ENCODE assay signal across 8 mouse cellular contexts in genomic region chr10:44456757-44457595, GRCm38 (mm10).
A peak's percentile ranks its signal among the peaks of the same experiment; 100 is the strongest.
DNase-seq lines count a peak whose midpoint lies in the region; ATAC-seq and TF ChIP-seq lines count a peak whose summit lies in the region.

No protein-coding gene starts in this region.

- peaks cover 5% of the 10 kb centered on the region for H3K4me1 ChIP-seq in testis, adult 2 months (ENCODE audit: control insufficient read depth, insufficient read depth, low read length)
- peaks cover 10% of the 10 kb centered on the region; the same call in 1 of the 2 replicates for H3K4me1 ChIP-seq in forebrain, embryonic 11.5 days (replicated peaks; ENCODE audit: control insufficient read depth, insufficient read depth, low read length)
- H3K4me1 ChIP-seq in hindbrain, embryonic 13.5 days (replicated peaks), result peaks cover 23% of the 10 kb centered on the region
- peaks cover 33% of the 10 kb centered on the region for H3K4me1 ChIP-seq in liver, embryonic 12.5 days
- H3K4me1 ChIP-seq in neural tube, embryonic 14.5 days (ENCODE audit: control insufficient read depth, insufficient read depth, low read length), result peaks cover 11% of the 10 kb centered on the region

- no peak for TF ChIP-seq CTCF in testis, adult 2 months (IDR thresholded peaks at IDR 0.05; ENCODE audit: control insufficient read depth, insufficient read depth, insufficient replicate concordance, low read depth, low read length)

- no peak for DNase-seq in testis, postnatal 10 days (ENCODE audit: low spot score)
- peak; percentile 70 for DNase-seq in forebrain, embryonic 11.5 days (ENCODE audit: low spot score)
- DNase-seq in layer of hippocampus, adult 18-20 months (ENCODE audit: low spot score in 2 of 2), result no peak
- DNase-seq in right cerebral cortex, postnatal 36 days (ENCODE audit: low spot score in 2 of 2), result no peak

- H3K9ac ChIP-seq in forebrain, embryonic 11.5 days (ENCODE audit: low read length), result peak overlapping the region; percentile 31; the same call in 1 of the 2 replicates
- H3K9ac ChIP-seq in hindbrain, embryonic 13.5 days, result peak overlapping the region; percentile 49; the same call in 1 of the 2 replicates
- peak overlapping the region; percentile 19; the same call in 1 of the 2 replicates for H3K9ac ChIP-seq in liver, embryonic 12.5 days
- no peak overlapping the region for H3K9ac ChIP-seq in neural tube, embryonic 14.5 days (replicated peaks; ENCODE audit: low read depth, low read length)

- WGBS in forebrain, embryonic 11.5 days, result 1% methylated on average over 31 of the region's 31 CpGs
- WGBS in hindbrain, embryonic 13.5 days, result 1% methylated on average over 31 of the region's 31 CpGs
- 6% methylated on average over 31 of the region's 31 CpGs for WGBS in liver, embryonic 12.5 days (ENCODE audit: insufficient replicate concordance)
- WGBS in neural tube, embryonic 14.5 days, result 3% methylated on average over 31 of the region's 31 CpGs

- H3K27ac ChIP-seq in testis, adult 2 months (ENCODE audit: control insufficient read depth, insufficient read depth, low read depth, low read length), result no peak overlapping the region
- no peak overlapping the region for H3K27ac ChIP-seq in forebrain, embryonic 11.5 days (ENCODE audit: low read depth, low read length)
- no peak overlapping the region for H3K27ac ChIP-seq in hindbrain, embryonic 13.5 days
- no peak overlapping the region for H3K27ac ChIP-seq in liver, embryonic 12.5 days
- H3K27ac ChIP-seq in neural tube, embryonic 14.5 days (ENCODE audit: low read depth, low read length), result no peak overlapping the region

- H3K36me3 ChIP-seq in testis, adult 2 months (ENCODE audit: control insufficient read depth, insufficient read depth, low read length), result no peaks in the 10 kb centered on the region
- H3K36me3 ChIP-seq in forebrain, embryonic 11.5 days (ENCODE audit: control insufficient read depth, insufficient read depth, low read length), result no peaks in the 10 kb centered on the region
- no peaks in the 10 kb centered on the region for H3K36me3 ChIP-seq in hindbrain, embryonic 13.5 days
- H3K36me3 ChIP-seq in liver, embryonic 12.5 days, result no peaks in the 10 kb centered on the region
- no peaks in the 10 kb centered on the region for H3K36me3 ChIP-seq in neural tube, embryonic 14.5 days (ENCODE audit: control insufficient read depth, insufficient read depth, low read length)

- H3K4me3 ChIP-seq in testis, adult 2 months (ENCODE audit: control insufficient read depth, low read depth, low read length), result peak overlapping the region; percentile 66
- H3K4me3 ChIP-seq in forebrain, embryonic 11.5 days (ENCODE audit: low read depth, low read length), result peak overlapping the region; percentile 55
- H3K4me3 ChIP-seq in hindbrain, embryonic 13.5 days, result peak overlapping the region; percentile 66
- peak overlapping the region; percentile 66 for H3K4me3 ChIP-seq in liver, embryonic 12.5 days
- H3K4me3 ChIP-seq in neural tube, embryonic 14.5 days (ENCODE audit: low read depth, low read length), result peak overlapping the region; percentile 56

- H3K27me3 ChIP-seq in testis, adult 2 months (ENCODE audit: control insufficient read depth, insufficient read depth, low read length), result peaks cover 7% of the 10 kb centered on the region; the same call in 1 of the 2 replicates
- peaks cover 14% of the 10 kb centered on the region for H3K27me3 ChIP-seq in forebrain, embryonic 11.5 days (ENCODE audit: control insufficient read depth, insufficient read depth, low read length)
- peaks cover 48% of the 10 kb centered on the region for H3K27me3 ChIP-seq in hindbrain, embryonic 13.5 days
- peaks cover 36% of the 10 kb centered on the region for H3K27me3 ChIP-seq in liver, embryonic 12.5 days (replicated peaks)
- H3K27me3 ChIP-seq in neural tube, embryonic 14.5 days (ENCODE audit: control insufficient read depth, insufficient read depth, low read length), result peaks cover 13% of the 10 kb centered on the region

- peak overlapping the region; percentile 98 for H3K4me2 ChIP-seq in forebrain, embryonic 11.5 days (ENCODE audit: low read depth, low read length, severe bottlenecking)
- H3K4me2 ChIP-seq in hindbrain, embryonic 13.5 days, result peak overlapping the region; percentile 95
- H3K4me2 ChIP-seq in liver, embryonic 12.5 days, result peak overlapping the region; percentile 92
- peak overlapping the region; percentile 96 for H3K4me2 ChIP-seq in neural tube, embryonic 14.5 days (ENCODE audit: low read depth, low read length)

- ATAC-seq in forebrain, embryonic 11.5 days (replicated peaks; ENCODE audit: low FRiP score), result no peak
- ATAC-seq in hindbrain, embryonic 13.5 days (ENCODE audit: low FRiP score), result no peak
- no peak for ATAC-seq in liver, embryonic 12.5 days
- no peak for ATAC-seq in neural tube, embryonic 14.5 days (ENCODE audit: low read depth)

- no peaks in the 10 kb centered on the region for H3K9me3 ChIP-seq in forebrain, embryonic 11.5 days (ENCODE audit: control insufficient read depth, low read length)
- H3K9me3 ChIP-seq in hindbrain, embryonic 13.5 days, result no peaks in the 10 kb centered on the region
- no peaks in the 10 kb centered on the region for H3K9me3 ChIP-seq in liver, embryonic 12.5 days (replicated peaks)
- H3K9me3 ChIP-seq in neural tube, embryonic 14.5 days (ENCODE audit: control insufficient read depth, low read length), result no peaks in the 10 kb centered on the region

- no peak for TF ChIP-seq POLR2A in testis, adult 2 months (IDR thresholded peaks at IDR 0.05; ENCODE audit: control insufficient read depth, low read depth, low read length)
